Mouse (Mus musculus) liver, embryonic 14.5 days (tissue): ENCODE measurements around the gene Nup153.

ENCODE experiments used
- CTCF ChIP-seq: IDR thresholded peaks from 2 replicates; pipeline ENCODE4 v1.5.1; 2016; ENCODE audit warnings: antibody characterized with exemption, low read depth, control low read depth
- EP300 ChIP-seq: IDR thresholded peaks from 2 replicates; pipeline ENCODE4 v1.6.1; 2016; ENCODE audit warnings: antibody characterized with exemption, low read depth

DNA sequence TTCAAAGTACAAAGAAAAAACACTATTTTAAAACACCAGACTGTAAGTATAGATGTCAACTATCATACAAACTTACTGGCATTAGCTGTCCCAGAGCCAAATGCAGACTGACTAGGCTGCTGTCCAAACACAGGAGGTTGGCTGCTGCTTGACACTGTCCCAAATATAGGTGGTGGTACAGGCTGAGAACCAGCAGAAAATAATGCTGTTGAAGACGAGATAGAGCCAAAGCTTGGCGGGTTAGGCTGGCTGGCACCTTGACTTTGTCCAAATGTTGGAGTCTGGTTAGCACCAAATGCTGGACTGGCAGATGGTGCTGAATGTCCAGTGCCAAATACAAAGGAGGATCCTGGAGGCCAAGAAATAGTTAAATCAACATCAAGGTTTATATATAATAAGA lies 44.8 kb downstream of the Nup153 start:
- TF ChIP-seq CTCF, result no peak
- TF ChIP-seq EP300, result no peak
